Mouse (Mus musculus): ENCODE data around the gene Kbtbd12. TPM values are rescaled to one million over a fixed set of nuclear protein-coding genes. Genes with fewer than 3 reads are reported as not detected.
A peak's percentile ranks its signal among the peaks of the same experiment; 100 is the strongest.

Kbtbd12 gene
- polyA plus RNA-seq, 2 experiments: 0.78 to 0.95 TPM

DNA sequence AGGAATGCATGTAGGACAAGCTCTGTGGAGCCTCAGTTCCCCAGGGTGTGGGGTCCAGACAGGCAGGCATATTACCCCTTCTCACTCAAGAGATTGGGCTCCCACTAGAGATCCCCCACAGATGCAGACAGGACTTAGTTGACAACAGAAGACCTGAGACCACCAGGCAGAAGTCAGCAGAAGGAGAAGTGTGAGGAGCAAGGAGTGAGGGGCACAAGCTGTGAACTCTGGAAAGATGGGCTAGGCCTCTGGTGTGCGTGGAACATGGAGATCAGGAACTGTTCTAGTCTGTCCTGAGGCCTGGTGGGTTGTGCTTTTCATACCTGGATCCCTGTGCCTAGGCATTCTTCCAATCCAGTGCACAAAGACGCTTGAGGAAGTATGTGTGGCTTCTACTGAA lies 87.8 kb downstream of the Kbtbd12 start:
- WGBS: 85% methylated on average over 2 of the region's 2 CpGs
- Histone ChIP-seq H3K9ac (ENCODE audit: low read depth, low read length, severe bottlenecking) (no peak overlapping the region), H3K4me1 (ENCODE audit: control insufficient read depth, insufficient read depth, low read length) (no peaks in the 10 kb centered on the region), H3K9me3 (ENCODE audit: control insufficient read depth, low read length) (no peaks in the 10 kb centered on the region), H3K27me3 (ENCODE audit: control insufficient read depth, insufficient read depth, low read length) (0 out of 2 replicates have a peak, but pooled peaks cover 7% of the 10 kb centered on the region), H3K4me2 (replicated peaks; ENCODE audit: low read depth, low read length, severe bottlenecking) (no peak overlapping the region), H3K36me3 (ENCODE audit: control insufficient read depth, insufficient read depth, low read length) (no peaks in the 10 kb centered on the region), H3K4me3 (replicated peaks; ENCODE audit: low read length) (no peak overlapping the region), H3K27ac (replicated peaks; ENCODE audit: low read depth, low read length) (no peak overlapping the region)
- DNase-seq (ENCODE audit: low spot score) (no peak), ATAC-seq (ENCODE audit: low FRiP score, low read depth) (no peak)
- TF ChIP-seq POLR2A (IDR thresholded peaks at IDR 0.05; ENCODE audit: borderline replicate concordance, extremely low read depth, insufficient read depth, insufficient read length): no peak

DNA sequence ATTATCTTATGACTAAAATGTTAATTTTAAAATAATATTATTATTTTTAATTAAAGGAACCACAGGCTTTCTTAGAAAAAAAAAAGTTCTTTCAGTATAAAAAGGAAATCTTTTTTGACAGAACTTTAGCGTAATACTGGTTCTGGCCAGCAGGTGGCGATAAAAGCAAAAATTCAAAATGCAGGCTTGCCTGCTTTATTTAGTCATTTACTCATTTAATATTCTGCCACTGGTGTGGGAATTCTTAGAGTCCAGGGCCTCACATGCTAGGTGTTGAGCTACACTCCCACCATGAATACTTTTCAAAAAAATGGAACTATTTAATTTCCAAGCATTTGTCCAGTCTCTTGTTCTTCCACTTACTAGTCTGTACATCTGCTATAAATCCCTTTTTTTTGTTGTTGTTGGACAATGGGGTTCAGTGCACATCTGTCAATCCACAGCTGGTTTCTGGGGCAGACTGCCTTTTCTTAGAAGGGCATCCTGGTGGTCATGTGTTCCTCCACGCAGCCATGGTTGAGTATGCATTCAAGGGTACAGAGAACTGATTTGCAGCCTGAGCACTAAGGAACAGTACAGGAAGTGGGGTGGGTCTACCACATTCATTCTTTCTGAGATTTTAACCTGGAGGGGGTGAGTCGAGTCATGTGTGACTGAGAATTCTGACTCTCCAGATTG lies 88.5 kb downstream of the Kbtbd12 start:
- Histone ChIP-seq H3K36me3 (ENCODE audit: control insufficient read depth, insufficient read depth, low read length) (no peaks in the 10 kb centered on the region), H3K4me1 (ENCODE audit: control insufficient read depth, insufficient read depth, low read length) (no peaks in the 10 kb centered on the region), H3K4me2 (replicated peaks; ENCODE audit: low read depth, low read length, severe bottlenecking) (no peak overlapping the region), H3K27me3 (ENCODE audit: control insufficient read depth, insufficient read depth, low read length) (0 out of 2 replicates have a peak, but pooled peaks cover 7% of the 10 kb centered on the region), H3K9ac (ENCODE audit: low read depth, low read length, severe bottlenecking) (no peak overlapping the region), H3K27ac (replicated peaks; ENCODE audit: low read depth, low read length) (no peak overlapping the region), H3K4me3 (replicated peaks; ENCODE audit: low read length) (no peak overlapping the region), H3K9me3 (ENCODE audit: control insufficient read depth, low read length) (no peaks in the 10 kb centered on the region)
- no peak for TF ChIP-seq POLR2A (IDR thresholded peaks at IDR 0.05; ENCODE audit: borderline replicate concordance, extremely low read depth, insufficient read depth, insufficient read length)
- ATAC-seq (ENCODE audit: low FRiP score, low read depth): no peak
- peak; percentile 69 for DNase-seq (ENCODE audit: low spot score)
- WGBS: 39% methylated on average over 4 of the region's 4 CpGs

DNA sequence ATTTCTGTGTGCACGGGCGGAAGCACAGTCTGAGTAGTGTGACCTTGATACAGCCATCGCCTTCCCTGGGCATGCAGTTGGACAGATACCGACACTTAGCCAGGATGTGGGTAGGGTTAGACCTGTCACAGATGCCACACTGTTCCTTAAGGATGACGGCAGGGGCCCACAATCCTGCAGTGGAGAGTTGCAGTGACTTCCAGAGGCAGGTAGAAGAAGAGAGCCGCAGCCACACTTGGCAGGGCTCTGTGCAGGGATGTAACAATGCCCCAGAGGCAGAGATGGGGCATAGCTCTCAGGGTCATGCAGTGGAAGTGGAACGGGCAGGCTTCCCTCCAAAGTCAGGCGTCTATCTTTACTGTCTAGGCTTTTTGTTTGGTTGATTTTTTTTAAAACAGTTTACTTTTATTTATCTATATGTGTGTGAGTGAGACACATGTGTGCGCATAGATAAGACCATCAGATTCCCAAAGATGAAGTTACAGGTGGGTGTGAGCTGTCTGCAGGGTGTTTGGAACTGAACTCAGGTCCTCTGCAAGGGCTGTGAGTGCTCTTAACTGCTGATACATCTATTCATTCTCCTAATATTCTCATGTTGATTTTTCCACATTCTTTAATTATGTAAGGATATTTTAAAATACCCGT lies 89.2 kb downstream of the Kbtbd12 start:
- H3K27me3 ChIP-seq (ENCODE audit: control insufficient read depth, insufficient read depth, low read length): 0 out of 2 replicates have a peak, but pooled peaks cover 7% of the 10 kb centered on the region
- no peaks in the 10 kb centered on the region for H3K9me3 ChIP-seq (ENCODE audit: control insufficient read depth, low read length)
- no peak overlapping the region for H3K4me2 ChIP-seq (replicated peaks; ENCODE audit: low read depth, low read length, severe bottlenecking)
- H3K4me3 ChIP-seq (replicated peaks; ENCODE audit: low read length): no peak overlapping the region
- DNase-seq (ENCODE audit: low spot score): no peak
- no peaks in the 10 kb centered on the region for H3K36me3 ChIP-seq (ENCODE audit: control insufficient read depth, insufficient read depth, low read length)
- no peaks in the 10 kb centered on the region for H3K4me1 ChIP-seq (ENCODE audit: control insufficient read depth, insufficient read depth, low read length)
- no peak for TF ChIP-seq POLR2A (IDR thresholded peaks at IDR 0.05; ENCODE audit: borderline replicate concordance, extremely low read depth, insufficient read depth, insufficient read length)
- H3K9ac ChIP-seq (ENCODE audit: low read depth, low read length, severe bottlenecking): no peak overlapping the region
- H3K27ac ChIP-seq (replicated peaks; ENCODE audit: low read depth, low read length): no peak overlapping the region
- ATAC-seq (ENCODE audit: low FRiP score, low read depth): no peak
- WGBS: 75% methylated on average over 10 of the region's 10 CpGs

DNA sequence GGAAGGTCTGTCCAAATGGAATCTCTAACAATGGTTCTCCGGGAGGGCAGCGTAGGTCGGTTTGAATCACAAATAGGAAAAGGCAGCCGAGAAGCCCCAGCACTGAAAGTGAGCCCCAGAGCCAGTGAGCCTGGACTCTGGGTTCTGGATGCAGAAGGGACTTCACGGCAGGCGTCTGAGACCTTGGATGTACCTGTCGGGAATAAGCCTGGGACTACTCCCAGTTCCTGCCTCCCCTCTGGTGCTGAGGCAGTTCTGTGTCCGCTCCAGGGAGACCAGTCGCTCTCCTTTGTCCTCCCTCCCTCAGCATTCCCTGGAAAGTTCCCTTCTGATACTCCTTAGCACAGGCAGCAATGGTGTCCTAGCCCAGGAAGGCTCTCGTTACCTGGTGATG lies 92.4 kb downstream of the Kbtbd12 start:
- no peak for TF ChIP-seq POLR2A (IDR thresholded peaks at IDR 0.05; ENCODE audit: borderline replicate concordance, extremely low read depth, insufficient read depth, insufficient read length)
- Histone ChIP-seq H3K9ac (ENCODE audit: low read depth, low read length, severe bottlenecking) (no peak overlapping the region), H3K4me1 (ENCODE audit: control insufficient read depth, insufficient read depth, low read length) (no peaks in the 10 kb centered on the region), H3K9me3 (ENCODE audit: control insufficient read depth, low read length) (no peaks in the 10 kb centered on the region), H3K27ac (replicated peaks; ENCODE audit: low read depth, low read length) (no peak overlapping the region), H3K36me3 (ENCODE audit: control insufficient read depth, insufficient read depth, low read length) (no peaks in the 10 kb centered on the region), H3K4me2 (replicated peaks; ENCODE audit: low read depth, low read length, severe bottlenecking) (no peak overlapping the region), H3K4me3 (replicated peaks; ENCODE audit: low read length) (no peak overlapping the region), H3K27me3 (ENCODE audit: control insufficient read depth, insufficient read depth, low read length) (0 out of 2 replicates have a peak, but pooled peaks cover 7% of the 10 kb centered on the region)
- ATAC-seq (ENCODE audit: low FRiP score, low read depth) (no peak), DNase-seq (ENCODE audit: low spot score) (no peak)
- WGBS: 34% methylated on average over 10 of the region's 10 CpGs

DNA sequence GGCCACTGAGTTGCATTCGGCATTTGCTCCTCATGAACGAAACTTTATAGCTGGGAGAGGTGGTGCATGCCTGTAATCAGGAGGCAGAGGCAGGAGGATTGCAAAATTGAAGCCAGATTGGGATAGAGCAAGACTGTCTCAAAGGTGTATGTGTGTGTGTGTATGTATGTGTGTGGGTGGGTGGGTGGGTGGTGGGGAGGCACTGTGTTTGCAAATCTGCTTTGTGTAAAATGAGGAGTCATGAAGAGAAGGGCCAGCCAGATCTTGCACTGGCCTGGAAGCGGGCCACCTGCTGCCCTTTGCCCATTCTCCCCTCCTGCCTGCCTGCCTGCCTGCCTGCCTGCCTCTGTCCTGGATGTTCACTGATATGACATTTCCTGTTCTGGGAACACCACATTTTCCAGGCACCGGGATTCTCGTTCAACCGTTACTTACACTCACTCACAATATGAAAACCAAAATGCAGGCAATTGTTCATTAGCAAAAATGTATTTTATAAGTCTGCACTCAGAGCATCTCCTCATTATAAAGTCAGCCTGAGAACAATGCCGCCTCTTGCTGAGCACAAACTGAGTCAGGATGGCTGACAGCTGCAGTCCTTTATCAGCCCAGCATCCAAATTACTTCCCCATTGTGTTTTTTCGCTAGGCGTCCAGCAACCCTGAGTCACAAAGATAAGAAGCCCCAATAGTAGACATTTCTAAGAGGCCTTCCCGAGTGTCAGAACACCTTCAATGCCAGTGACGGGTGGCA lies 92.9 kb downstream of the Kbtbd12 start:
- Histone ChIP-seq H3K4me1 (ENCODE audit: control insufficient read depth, insufficient read depth, low read length) (no peaks in the 10 kb centered on the region), H3K4me2 (replicated peaks; ENCODE audit: low read depth, low read length, severe bottlenecking) (no peak overlapping the region), H3K27me3 (ENCODE audit: control insufficient read depth, insufficient read depth, low read length) (0 out of 2 replicates have a peak, but pooled peaks cover 7% of the 10 kb centered on the region), H3K9me3 (ENCODE audit: control insufficient read depth, low read length) (no peaks in the 10 kb centered on the region), H3K4me3 (replicated peaks; ENCODE audit: low read length) (no peak overlapping the region), H3K9ac (ENCODE audit: low read depth, low read length, severe bottlenecking) (no peak overlapping the region), H3K36me3 (ENCODE audit: control insufficient read depth, insufficient read depth, low read length) (no peaks in the 10 kb centered on the region), H3K27ac (replicated peaks; ENCODE audit: low read depth, low read length) (no peak overlapping the region)
- ATAC-seq (ENCODE audit: low FRiP score, low read depth) (no peak), DNase-seq (ENCODE audit: low spot score) (no peak)
- no peak for TF ChIP-seq POLR2A (IDR thresholded peaks at IDR 0.05; ENCODE audit: borderline replicate concordance, extremely low read depth, insufficient read depth, insufficient read length)
- 57% methylated on average over 11 of the region's 11 CpGs for WGBS

Measured in limb, embryonic 14.5 days (tissue).